Mouse (Mus musculus) adrenal gland, adult 8-10 months (tissue): Measurements from ENCODE around the gene Atp8a2. TPM values are rescaled to one million over a fixed set of nuclear protein-coding genes. Genes with fewer than 3 reads are reported as not detected.
"Not testable (repeated sequence)": the region's sequence is repeated elsewhere in the genome, so short reads cannot be mapped to it uniquely, and the experiment has no call there.

ENCODE experiments used
- DNase-seq: peaks from one replicate; pipeline ENCODE4 v3.0.0; 2022
- total RNA-seq, 4 experiments: library from RNA; stranded (reverse); gene quantifications; 2 replicates each; pipeline ENCODE4 v1.2.4; 2022

The Atp8a2 gene
- total RNA-seq, 4 experiments from 2014 or later, result 1.1 to 4.7 (median 2.3) TPM

DNA sequence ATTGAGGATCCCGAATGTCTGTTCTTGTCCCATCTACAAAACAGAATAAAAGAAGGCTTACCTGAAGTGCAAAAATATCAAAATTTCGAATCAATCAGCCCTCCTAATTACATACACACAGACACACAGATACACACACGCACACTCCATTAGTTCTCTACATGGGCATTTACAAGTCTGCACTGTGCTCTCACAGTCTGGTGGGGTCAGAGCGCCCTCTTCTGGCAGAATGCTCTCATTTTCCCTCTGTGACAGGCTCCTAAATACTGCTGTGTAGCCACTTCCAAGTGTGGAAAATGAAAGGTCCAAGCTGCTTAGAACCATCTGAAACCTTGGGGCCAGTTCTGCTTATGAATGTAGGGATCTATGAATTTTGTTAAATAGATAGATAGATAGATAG, 181.1 kb downstream of the Atp8a2 start:
- peak; percentile 47 for DNase-seq

DNA sequence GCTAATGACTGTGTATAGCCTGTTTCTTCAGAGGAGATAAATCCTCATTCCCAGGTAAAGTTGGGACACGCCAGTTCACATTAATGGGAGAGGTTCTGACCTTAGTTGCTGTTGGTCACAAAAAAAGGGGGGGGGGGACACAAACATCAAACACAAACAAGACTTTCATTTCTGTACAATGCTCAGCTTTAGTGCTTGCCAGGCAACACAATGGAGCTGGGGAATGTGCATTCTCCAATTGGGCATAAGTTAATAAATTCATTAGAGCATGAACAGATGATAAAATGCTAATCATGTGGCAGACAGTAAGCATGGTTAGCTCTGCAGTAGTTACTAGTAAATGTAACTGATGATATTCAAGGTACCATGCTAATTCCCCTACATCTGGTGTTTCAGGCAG, 195.2 kb downstream of the Atp8a2 start:
- no peak for DNase-seq

DNA sequence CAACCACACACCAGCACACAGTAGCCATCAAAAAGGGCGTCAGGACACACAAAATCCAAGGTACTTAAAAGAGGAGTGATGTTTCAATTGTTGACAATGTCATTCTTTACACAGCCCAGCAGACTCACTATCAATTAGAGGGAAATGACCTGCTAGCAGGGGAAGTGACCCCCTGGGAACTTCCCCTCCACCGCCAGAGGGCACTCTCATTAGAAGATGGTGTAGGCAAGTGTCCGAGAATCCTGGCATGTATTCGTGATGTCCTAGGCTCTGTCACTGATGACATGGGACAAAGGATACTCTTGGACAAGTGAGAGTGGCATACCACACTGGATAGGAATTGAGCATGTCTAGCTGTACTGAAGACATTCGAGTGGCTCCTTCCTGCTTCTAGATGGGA, 208.1 kb downstream of the Atp8a2 start:
- DNase-seq, result no peak

DNA sequence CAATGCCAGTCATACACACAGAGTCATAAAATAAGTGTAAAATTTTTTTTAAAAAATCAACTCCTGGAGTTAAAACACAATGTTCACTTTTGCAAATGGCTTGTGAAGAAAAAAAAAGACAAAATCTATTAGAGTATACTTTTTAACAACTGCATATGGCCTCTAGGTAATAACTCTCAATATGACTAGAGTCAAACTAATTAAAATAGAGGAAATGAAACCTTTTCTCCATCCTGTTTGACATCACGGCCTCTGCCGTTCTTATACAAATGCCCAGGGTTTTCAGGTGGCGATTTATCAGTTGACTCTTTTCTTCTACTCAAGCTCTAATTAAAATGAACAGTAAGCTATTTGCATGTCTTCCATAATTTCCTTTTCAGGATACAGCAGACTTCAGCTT, 209.0 kb downstream of the Atp8a2 start:
- no peak for DNase-seq

DNA sequence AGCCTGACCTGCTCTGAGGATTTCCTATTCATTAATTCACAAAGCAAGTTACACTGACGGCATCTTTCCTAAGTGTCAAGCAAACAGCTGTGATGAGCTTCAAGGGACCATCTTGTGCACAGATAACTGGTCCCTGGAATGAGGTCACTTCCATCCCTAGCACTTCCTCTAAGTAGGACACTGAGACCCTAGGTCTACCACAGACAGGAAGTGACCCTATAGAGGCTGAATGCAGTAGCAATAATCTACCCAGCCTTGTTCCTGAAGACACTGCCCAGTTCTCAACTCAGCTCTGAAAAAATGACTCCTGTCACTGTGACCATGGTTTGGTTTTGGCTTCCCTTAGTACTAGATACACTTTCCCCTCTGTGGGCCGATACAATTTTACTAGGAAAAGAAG, 219.0 kb downstream of the Atp8a2 start:
- no peak for DNase-seq

DNA sequence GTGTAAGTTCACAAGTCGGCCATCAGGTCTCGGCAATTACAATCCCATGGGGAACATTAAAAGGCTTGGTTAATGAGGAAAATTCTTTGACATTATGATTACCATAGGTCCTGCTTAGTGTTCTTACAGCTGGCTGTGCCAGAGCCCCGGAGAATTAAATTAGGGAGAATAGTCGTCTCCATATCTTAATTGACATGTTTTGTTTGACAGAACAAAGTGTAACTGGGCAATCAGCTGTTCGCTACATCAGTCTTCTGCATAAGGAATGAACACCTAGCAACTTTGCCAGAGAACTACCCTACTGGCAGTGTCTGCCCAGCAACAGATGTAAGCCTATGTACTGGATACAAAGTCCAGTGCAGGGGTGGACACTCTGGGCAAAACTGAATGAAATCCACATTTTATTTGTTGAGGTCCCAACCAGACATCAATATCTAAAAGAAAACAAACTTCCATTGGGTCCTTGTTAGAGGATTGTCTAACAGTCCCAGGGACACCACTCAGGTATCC, 225.7 kb downstream of the Atp8a2 start:
- DNase-seq, result no peak

DNA sequence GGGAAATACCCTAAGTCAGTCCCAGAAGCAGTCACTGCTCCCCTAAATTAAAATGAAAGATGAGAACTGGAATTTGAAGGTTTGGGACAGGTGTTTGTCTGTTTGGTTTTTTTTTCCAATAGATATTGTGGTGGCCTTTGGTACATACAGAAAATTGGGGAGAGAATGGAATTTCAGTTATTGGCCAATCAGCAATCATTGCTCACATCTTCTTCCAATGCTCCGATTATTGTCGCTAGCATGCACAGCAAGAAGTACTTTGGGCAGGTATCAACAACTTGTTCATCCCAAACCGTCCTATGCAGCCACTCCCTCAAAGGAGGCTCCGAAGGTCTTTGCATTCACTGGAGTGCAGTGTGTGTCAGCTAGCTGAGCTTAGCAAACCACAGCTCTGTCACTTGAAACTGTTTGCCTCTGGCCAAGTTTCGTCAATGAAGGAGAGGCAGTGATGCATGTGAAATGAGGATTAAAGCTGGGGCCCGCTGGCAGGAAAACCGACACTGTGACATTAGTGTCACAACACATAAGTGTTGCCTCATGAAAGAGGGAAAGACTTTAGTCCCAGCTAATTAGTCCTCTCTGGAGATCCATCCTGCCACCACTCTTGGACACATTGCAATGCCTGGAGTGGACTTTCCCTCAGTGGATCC, 227.4 kb downstream of the Atp8a2 start:
- DNase-seq, result no peak

DNA sequence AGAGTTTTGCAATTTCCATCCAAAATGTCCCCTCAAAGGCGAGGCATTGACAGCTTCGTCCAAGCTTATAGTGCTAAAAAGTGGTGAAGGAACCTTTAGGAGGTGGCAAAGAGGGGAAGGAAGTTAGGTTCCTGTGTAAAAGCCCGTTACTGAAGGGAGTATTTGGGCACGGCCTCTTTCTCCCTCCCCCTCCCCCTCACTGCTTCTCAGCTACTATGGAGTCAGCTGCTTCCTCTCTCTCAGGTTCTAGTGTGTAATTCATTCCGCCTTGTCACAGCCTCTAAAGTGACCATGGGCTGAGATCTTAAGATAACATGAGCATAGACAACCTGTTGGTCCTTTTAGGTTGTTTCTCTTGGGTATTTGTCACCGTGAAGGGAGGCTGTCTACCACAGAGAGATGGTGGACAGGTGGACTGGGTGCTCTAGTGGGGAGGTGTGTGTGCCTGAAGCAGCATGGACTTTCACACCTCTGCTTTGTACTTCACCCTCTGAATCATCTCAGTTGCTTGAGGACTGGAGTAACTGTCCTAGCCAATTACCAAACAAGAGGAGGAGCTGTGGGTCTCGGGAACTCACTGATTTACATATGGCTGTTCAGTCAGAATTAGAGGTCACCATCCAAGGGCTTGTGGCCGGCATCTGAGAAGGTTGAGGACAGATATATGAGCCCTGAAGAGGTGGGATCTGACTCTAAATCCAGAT, 229.0 kb downstream of the Atp8a2 start:
- DNase-seq, result no peak

DNA sequence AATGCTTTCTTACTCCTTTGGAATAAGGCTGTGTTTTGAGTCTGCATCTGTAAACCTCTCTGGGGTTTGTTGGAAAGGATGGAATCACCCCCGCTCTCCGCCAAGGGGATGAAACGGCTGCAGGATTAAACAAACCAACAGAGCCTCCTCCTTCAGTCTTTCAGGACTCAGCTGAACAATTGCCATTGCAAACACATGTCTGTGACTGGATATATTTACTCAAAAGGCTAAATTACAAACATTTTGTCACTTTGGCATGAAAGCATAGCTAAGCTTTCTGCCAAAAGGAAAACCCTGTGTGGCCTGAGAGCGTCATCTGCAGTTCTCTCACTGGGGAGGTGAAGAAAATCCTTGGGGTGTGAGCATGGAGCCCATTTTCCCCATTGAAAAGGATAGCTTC, 230.0 kb downstream of the Atp8a2 start:
- no peak for DNase-seq

DNA sequence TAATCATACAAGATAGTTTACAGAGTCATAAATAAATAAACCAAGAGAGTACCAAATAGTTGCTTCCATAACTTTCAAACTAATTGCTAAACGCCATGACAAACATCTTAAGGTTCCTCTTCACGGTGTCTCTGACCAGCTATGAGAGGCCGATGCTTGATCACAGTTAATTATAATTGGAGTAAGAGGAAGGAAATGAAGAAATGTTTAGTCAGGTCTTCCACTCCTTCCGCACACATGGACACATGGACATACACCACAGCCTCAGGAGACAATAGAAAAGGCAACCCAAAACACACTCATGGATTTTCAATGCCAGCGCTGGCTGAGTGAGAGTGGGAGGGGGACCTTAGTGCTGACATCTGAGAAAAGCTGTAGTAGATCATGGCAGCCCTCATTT, 232.4 kb downstream of the Atp8a2 start:
- no peak for DNase-seq

DNA sequence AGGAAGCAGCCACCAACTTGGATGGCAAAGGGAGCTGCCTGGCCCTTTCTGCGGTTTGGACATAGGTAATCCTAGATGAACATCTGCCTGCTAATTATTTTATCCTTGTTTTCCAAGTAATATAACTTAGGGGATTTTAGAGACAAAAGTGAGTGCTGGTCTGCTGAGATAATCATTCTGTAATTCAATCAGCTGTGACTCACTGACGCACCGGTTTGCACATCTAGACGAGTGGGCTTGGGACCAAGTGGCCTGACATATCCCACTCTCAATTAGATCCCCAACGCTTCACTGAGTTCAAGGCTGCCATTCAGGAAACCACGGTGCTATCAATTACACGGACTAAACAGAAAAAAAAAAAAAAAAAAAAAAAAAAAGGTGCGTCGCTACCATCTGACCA, 236.0 kb downstream of the Atp8a2 start:
- DNase-seq, result no peak

DNA sequence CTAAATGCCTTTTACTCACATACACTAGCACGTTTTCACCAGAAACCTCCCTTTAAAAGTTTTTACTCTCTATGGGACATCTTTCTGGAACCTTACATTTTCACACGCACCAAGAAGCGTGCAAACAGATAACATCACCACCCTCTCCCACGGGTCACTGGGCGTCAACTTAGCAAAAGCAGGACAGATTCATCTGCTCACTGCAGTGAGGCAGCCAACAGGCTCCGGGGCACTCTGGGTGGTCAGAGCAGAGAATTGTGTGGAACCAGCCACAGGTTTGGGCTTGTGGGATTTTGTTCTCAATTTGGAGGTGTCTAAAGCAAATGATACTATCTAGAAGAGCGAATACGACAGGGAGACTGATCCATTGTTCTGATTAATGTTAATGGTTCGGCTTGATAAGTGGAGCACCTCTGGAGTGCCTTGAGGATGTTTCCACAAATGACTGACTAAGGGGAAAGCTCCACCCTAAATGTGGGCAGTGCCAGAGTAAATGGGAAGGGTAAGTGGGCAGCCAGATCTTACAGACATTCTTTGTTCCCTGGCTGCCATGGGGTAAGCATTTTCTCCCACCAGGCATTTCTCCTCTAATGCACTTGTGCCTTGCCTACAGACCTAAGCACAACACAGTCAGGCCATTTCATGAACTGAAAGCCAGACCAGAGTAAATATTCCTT, 236.6 kb downstream of the Atp8a2 start:
- DNase-seq, result no peak

DNA sequence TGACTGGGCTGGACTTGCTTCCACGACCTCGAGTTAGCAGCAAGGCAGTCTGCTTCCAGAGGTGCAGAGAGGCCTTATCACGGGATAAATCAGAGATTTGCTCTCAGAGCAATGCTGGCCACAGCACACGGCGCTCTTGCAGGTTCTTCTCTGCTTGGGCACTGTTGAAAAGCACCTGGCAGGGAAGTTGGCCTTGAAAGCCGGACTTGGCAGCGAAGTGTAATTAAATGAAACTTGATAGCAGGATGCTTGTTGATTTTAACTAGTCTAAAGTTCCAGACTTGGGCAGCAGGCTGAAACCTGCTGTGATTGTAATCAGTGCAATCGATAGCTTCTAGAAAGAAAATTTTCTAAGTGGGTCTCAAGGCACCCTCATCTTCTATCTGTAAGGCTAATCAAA, 237.3 kb downstream of the Atp8a2 start:
- no peak for DNase-seq

DNA sequence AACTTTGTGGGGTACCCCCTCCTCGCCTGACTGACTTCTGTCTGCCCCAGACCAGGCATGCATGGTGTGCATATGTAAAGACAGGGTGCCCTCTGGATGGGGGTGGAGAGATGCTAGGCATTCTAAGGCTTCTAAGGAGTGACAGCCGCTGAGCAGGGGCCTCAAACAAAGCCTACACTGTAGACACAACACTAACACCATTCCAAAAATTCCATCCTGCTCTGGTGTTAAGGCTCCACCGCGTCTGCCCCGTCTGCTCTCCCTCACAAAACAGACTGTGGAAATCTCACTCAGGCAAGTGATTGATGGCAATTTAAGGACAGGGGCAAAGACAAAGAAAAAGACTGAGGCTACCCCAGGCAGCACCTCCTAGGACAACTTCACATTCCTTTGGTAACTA, 247.0 kb downstream of the Atp8a2 start:
- no peak for DNase-seq

DNA sequence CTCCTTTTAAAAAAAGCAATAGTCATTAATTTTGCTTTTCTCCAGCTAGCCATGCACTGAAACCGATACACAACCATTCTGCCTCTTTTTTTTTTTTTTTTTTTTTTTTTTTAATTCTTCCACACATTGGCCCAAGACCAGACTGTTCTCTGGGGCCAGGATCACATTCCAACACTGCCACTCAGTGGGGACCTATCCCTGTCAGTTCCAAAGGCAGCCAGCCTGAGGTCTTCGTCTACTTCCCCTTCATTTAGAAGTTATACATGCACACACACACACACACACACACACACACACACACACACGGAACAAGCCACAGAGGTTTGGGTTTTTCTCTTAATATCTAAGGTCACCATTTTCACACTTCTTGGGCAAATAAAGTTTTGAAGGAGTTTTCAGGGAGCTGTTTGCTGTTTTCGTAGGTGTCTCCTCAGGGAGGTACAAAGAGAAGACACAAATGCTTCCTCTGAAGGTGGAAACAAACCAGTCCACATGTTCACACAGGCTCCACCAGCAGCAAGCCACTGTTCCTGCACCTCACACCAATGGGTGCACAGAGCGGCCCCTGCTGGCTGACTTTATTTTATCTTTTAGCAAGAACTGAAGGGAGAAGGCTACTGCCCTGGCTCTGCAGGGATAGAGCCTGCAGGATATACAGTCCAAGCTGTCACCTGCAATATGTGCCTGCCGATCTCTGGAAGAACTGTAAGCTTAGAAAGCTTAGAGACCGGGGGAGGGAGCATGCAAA, 253.9 kb downstream of the Atp8a2 start:
- DNase-seq, result peak; percentile 58

DNA sequence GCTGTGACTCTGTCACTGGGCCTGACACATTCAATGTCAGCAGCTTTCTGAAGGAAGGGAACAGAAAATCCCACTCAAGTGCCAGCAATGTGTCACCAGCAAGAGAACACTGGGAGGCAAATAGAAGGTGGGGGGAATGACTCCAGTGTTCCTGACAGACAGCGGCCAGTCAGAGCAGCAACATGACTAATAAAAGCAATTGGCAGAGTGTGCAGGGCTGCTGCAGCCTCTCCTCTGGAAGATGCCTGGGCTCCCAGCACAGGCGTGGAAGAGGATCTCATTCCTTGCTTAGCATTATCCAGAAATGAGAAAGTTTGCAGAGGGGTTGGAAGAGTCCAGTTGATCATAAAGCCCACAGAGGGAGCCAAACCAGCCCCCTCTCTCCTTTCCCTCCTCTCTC, 254.8 kb downstream of the Atp8a2 start:
- no peak for DNase-seq

DNA sequence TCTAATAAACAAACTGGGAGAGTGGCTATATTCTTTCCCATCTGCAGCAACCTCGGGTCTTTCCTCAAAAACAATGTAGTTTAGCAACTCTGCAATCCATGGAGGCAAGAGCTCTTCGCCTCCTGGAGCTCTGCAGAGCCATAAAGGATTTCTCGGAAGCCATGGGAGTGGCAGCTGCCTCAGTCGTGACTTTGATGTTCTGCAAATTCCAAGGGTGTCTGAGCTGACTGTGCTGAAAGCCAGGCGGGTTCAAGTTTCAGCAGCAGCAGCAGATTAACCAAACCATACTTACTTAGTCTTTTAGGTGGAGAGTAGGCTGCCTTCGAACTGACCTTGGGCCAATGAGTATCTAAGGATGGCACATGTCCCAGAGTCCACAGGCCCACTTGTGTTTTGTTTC, 264.6 kb downstream of the Atp8a2 start:
- no peak for DNase-seq

DNA sequence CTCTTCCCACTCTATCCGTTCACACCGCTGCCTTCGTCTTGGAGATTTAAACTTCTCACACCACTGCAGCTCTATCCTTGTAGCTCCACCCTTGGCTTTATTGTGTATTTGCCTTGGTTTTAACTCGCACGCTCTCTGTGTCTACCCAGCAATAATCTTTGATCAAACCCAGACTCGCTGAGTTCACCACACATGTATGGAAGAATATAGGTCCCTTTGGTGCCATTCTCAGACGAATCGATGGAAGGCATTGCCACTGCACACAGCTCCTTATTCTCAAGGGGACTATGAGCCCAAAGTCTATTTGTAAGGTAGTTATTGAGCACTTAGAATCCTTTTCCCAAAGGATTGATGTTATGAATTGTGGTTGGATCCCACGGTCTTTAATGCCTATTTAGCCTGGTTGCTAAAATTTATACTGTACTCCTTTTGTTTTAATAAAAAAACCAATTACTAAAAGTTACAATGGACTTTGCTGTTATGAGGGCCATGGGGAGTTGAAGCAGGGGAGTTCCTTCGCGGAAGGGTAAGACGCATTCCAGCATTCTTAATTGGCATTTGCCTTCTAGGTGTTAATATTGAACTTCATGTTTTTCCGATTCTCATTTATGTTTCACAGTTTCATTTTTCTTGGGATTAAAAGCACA, 265.4 kb downstream of the Atp8a2 start:
- no peak for DNase-seq

DNA sequence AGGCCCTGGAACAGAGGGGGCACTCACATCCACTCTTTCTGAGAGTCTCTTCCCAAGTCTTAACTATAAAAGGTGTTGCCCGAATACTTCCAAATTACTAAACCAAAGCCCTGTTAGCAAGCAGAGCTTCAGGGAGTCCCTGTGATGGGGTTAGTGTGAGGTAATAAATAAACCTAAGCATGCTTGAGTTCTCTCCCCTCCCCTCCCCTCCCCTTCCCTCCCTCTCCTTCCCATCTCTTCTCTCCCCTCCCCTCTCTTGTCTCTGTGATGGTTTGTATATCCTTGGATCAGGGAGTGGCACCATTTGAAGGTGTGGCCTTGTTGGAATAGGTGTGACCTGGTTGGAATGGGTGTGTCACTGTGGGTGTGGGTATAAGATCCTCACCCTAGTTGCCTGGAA, 267.8 kb downstream of the Atp8a2 start:
- DNase-seq, result not testable (repeated sequence)

DNA sequence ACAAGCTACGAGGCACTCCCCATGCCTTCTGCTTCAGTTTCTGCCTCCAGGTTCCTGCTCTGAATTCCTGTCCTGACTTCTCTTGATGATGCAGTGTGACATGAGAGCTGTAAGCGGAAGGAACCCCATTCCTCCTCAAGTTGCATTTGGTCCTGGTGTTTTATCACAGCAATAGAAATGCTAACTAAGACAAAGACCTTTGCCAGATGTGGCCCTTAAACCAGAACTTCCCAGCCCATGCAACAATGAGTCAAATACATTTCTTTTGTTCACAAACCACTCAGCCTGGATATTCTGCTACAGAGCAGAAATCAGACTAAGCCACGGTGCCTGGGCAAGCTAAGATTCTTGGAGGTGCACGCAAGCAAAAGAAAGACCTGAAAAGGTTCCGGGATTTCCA, 268.2 kb downstream of the Atp8a2 start:
- DNase-seq, result no peak

DNA sequence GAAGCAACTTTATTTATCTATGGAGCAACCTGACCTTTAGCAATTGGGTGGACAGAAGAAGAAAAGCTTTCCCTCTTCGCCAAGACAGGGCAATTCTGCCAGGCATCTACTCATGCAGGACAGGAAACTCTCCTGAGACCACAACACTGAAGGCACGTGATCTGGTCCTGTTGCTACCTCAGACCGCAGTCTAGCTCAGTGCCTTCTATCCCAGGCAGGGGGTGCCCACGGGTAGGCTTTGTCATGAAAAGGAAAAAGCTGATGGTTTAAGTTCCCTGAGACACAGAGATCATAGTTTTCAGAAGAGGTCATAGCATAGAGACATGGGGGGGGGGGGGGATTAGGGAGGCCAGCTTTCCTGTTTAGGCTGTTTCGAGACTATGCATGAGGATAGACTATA, 269.2 kb downstream of the Atp8a2 start:
- DNase-seq, result no peak

DNA sequence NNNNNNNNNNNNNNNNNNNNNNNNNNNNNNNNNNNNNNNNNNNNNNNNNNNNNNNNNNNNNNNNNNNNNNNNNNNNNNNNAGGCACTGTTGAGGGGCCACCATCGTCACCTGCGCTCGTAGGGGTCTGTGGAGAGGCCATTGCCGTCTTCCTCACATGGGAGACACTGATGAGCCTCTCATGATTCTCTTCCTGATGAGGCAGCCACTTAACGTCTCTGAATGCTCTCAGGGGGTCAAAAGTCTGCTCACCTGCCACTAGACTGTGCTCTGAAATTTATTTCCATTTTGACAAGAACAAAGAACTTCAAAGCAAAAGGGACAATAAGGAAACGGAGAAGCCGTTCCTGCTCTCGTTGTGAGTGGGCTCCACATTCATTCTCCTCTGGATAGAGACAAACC, 277.1 kb downstream of the Atp8a2 start:
- no peak for DNase-seq
